In genomic region chr5:135782901-135783300, GRCm38 (mm10) we compare ENCODE assay signal across 28 mouse cellular contexts. TPM values are rescaled to one million over a fixed set of nuclear protein-coding genes. Genes with fewer than 3 reads are reported as not detected.
DNase-seq lines count a peak whose midpoint lies in the region; ATAC-seq and TF ChIP-seq lines count a peak whose summit lies in the region.
"Had no signal": no experiment of that assay in that cellular context is flagged by ENCODE, and none has a peak within 500 bp of the region (broad histone marks: within the 10 kb centered on the region; RNA-seq: fewer than 3 reads in every experiment).

No protein-coding gene starts in this region.

- TF ChIP-seq CTCF in heart, adult 2 months (IDR thresholded peaks at IDR 0.05), result no peak
- no peak for TF ChIP-seq CTCF in kidney, adult 2 months (conservative IDR thresholded peaks at IDR 0.05; ENCODE audit: insufficient read depth, insufficient read length, low read depth, low read length)

- no peaks in the 10 kb centered on the region for H3K27me3 ChIP-seq in heart, adult 2 months (ENCODE audit: control insufficient read depth, insufficient read depth, low read length)
- H3K27me3 ChIP-seq in kidney, adult 2 months (replicated peaks; ENCODE audit: control insufficient read depth, insufficient read depth, low read length), result no peaks in the 10 kb centered on the region
- H3K27me3 ChIP-seq in midbrain, embryonic 11.5 days (ENCODE audit: control insufficient read depth, insufficient read depth, low read length), result no peaks in the 10 kb centered on the region
- no peaks in the 10 kb centered on the region for H3K27me3 ChIP-seq in midbrain, embryonic 14.5 days (ENCODE audit: control insufficient read depth, insufficient read depth, low read length)
- H3K27me3 ChIP-seq: CH12.LX; forebrain, embryonic 13.5 days; heart, embryonic 12.5 days; hindbrain, embryonic 12.5 days; hindbrain, embryonic 15.5 days; Patski had no signal

- H3K4me1 ChIP-seq in heart, adult 2 months (ENCODE audit: control insufficient read depth, insufficient read depth, low read length), result peaks cover 5% of the 10 kb centered on the region
- H3K4me1 ChIP-seq in kidney, adult 2 months (ENCODE audit: control insufficient read depth, insufficient read depth, low read length), result peaks cover 6% of the 10 kb centered on the region; the same call in 1 of the 2 replicates
- H3K4me1 ChIP-seq in midbrain, embryonic 11.5 days (ENCODE audit: control insufficient read depth, insufficient read depth, low read length), result peaks cover 12% of the 10 kb centered on the region
- H3K4me1 ChIP-seq in midbrain, embryonic 14.5 days (ENCODE audit: control insufficient read depth, insufficient read depth, low read length), result peaks cover 12% of the 10 kb centered on the region

- H3K4me3 ChIP-seq in heart, adult 2 months, result no peak overlapping the region
- H3K4me3 ChIP-seq in kidney, adult 2 months (ENCODE audit: insufficient read depth, low read depth, low read length), result no peak overlapping the region
- no peak overlapping the region for H3K4me3 ChIP-seq in midbrain, embryonic 11.5 days (ENCODE audit: low read depth, low read length)
- no peak overlapping the region for H3K4me3 ChIP-seq in midbrain, embryonic 14.5 days (replicated peaks; ENCODE audit: low read depth, low read length)
- H3K4me3 ChIP-seq: forebrain, embryonic 10.5 days; forebrain, embryonic 13.5 days; heart, embryonic 12.5 days; hindbrain, embryonic 12.5 days; hindbrain, embryonic 15.5 days had no signal

- TF ChIP-seq EP300 in heart, adult 2 months (IDR thresholded peaks at IDR 0.05; ENCODE audit: insufficient read depth, low read depth, low read length), result 0 out of 2 replicates have a peak, but pooled peaks have one; percentile 3

- no peak overlapping the region for H3K27ac ChIP-seq in heart, adult 2 months
- no peak overlapping the region for H3K27ac ChIP-seq in kidney, adult 2 months (ENCODE audit: insufficient read depth, low read depth, low read length)
- no peak overlapping the region for H3K27ac ChIP-seq in midbrain, embryonic 11.5 days (ENCODE audit: low read depth, low read length)
- no peak overlapping the region for H3K27ac ChIP-seq in midbrain, embryonic 14.5 days (replicated peaks; ENCODE audit: low read depth, low read length)
- H3K27ac ChIP-seq: forebrain, embryonic 10.5 days; forebrain, embryonic 13.5 days; hindbrain, embryonic 12.5 days; hindbrain, embryonic 15.5 days had no signal

- peaks cover 2% of the 10 kb centered on the region; the same call in 1 of the 2 replicates for H3K79me2 ChIP-seq in heart, adult 2 months (replicated peaks; ENCODE audit: control insufficient read depth, insufficient read depth, low read length)

- H3K4me2 ChIP-seq in midbrain, embryonic 11.5 days, result no peak overlapping the region
- H3K4me2 ChIP-seq in midbrain, embryonic 14.5 days (ENCODE audit: low read length), result no peak overlapping the region
- H3K4me2 ChIP-seq: forebrain, embryonic 13.5 days; heart, embryonic 12.5 days; hindbrain, embryonic 12.5 days; hindbrain, embryonic 15.5 days had no signal

- intact Hi-C loops in heart, adult 2 months (cut with DNase I), result no loop called here

- no peak for ATAC-seq in midbrain, embryonic 11.5 days (ENCODE audit: low FRiP score)
- no peak for ATAC-seq in midbrain, embryonic 14.5 days (ENCODE audit: low FRiP score, low TSS enrichment)
- ATAC-seq: forebrain, embryonic 13.5 days; forebrain, embryonic 16.5 days; Patski had no signal

- peaks cover 8% of the 10 kb centered on the region; the same call in 1 of the 2 replicates for H3K36me3 ChIP-seq in heart, adult 2 months (ENCODE audit: control insufficient read depth, insufficient read depth, low read length)
- peaks cover 10% of the 10 kb centered on the region for H3K36me3 ChIP-seq in kidney, adult 2 months (ENCODE audit: control insufficient read depth, insufficient read depth, low read length)
- H3K36me3 ChIP-seq in midbrain, embryonic 11.5 days (ENCODE audit: control insufficient read depth, insufficient read depth, low read length), result peaks cover 34% of the 10 kb centered on the region
- H3K36me3 ChIP-seq in midbrain, embryonic 14.5 days (ENCODE audit: control insufficient read depth, insufficient read depth, low read length), result peaks cover 62% of the 10 kb centered on the region

- H3K9ac ChIP-seq in heart, adult 2 months (ENCODE audit: low read depth, low read length), result no peak overlapping the region
- H3K9ac ChIP-seq in midbrain, embryonic 11.5 days (ENCODE audit: low read length), result no peak overlapping the region
- H3K9ac ChIP-seq in midbrain, embryonic 14.5 days (replicated peaks; ENCODE audit: low read length), result no peak overlapping the region
- H3K9ac ChIP-seq: forebrain, embryonic 13.5 days; heart, embryonic 12.5 days; hindbrain, embryonic 12.5 days; hindbrain, embryonic 15.5 days had no signal

- no peak for TF ChIP-seq POLR2A in heart, adult 2 months (IDR thresholded peaks at IDR 0.05; ENCODE audit: insufficient read depth, low read depth, low read length)
- TF ChIP-seq POLR2A in kidney, adult 2 months (IDR thresholded peaks at IDR 0.05; ENCODE audit: low read depth, low read length), result no peak

- no peaks in the 10 kb centered on the region for H3K9me3 ChIP-seq in midbrain, embryonic 11.5 days (ENCODE audit: control insufficient read depth, low read length)
- no peaks in the 10 kb centered on the region for H3K9me3 ChIP-seq in midbrain, embryonic 14.5 days (ENCODE audit: control insufficient read depth, low read length)
- H3K9me3 ChIP-seq: forebrain, embryonic 10.5 days; forebrain, embryonic 13.5 days; G1E; heart, embryonic 12.5 days; hindbrain, embryonic 12.5 days; hindbrain, embryonic 15.5 days had no signal

- WGBS in heart, adult 2 months, result 55% methylated on average over 4 of the region's 4 CpGs
- WGBS in kidney, adult 2 months, result 67% methylated on average over 4 of the region's 4 CpGs
- WGBS in midbrain, embryonic 11.5 days, result 99% methylated on average over 4 of the region's 4 CpGs
- 98% methylated on average over 4 of the region's 4 CpGs for WGBS in midbrain, embryonic 14.5 days

- no peak for DNase-seq in heart, adult 2 months
- no peak for DNase-seq in heart, adult 9 months (ENCODE audit: low spot score in 2 of 2)
- peak; percentile 29 for DNase-seq in kidney, adult 2 months
- DNase-seq in kidney, postnatal 4 days, result no peak
- peak; percentile 66 for DNase-seq in midbrain, embryonic 11.5 days (ENCODE audit: low spot score, missing footprints)
- DNase-seq in midbrain, embryonic 14.5 days, result no peak
- DNase-seq in thymus, postnatal 10 days (ENCODE audit: low spot score in 2 of 2), result no peak
- DNase-seq: adrenal gland, postnatal 10 days; adrenal gland, postnatal 36 days; cerebellum, adult 18-20 months; cerebellum, adult 9-10 months; cerebellum, postnatal 14 days; gastrocnemius, postnatal 10 days; gastrocnemius, postnatal 36 days had no signal

RNA-seq across cellular contexts. Expression of gene Mdh2, which starts 4.6 kb away (rescaled TPM):
- total RNA-seq in heart, adult 2 months (2021), result 1,000 to 10,000 TPM; 1,645 to 1,928 TPM
- polyA plus RNA-seq in heart, adult 2 months (2012; rRNA removed), result 2,909 and 3,459 TPM in 2 replicates
- 1,141 and 1,152 TPM in 2 replicates for polyA plus RNA-seq in kidney, adult 2 months (2012; rRNA removed)
- polyA plus RNA-seq in midbrain, embryonic 11.5 days (2014; fragmentation: Nextera tagmentation; extraction: Ambion mirVana), result 562 and 580 TPM in 2 replicates
- 573 and 587 TPM in 2 replicates for polyA plus RNA-seq in midbrain, embryonic 14.5 days (2014; fragmentation: Nextera tagmentation; extraction: Ambion mirVana)

RNA-seq across cellular contexts. Expression of gene Styxl1, which starts 4.7 kb away (rescaled TPM):
- total RNA-seq in heart, adult 2 months (2021), result not detected
- polyA plus RNA-seq in heart, adult 2 months (2012; rRNA removed), result 0.20 TPM in 1 of 2 replicates, not detected in the other
- polyA plus RNA-seq in kidney, adult 2 months (2012; rRNA removed), result 0.38 and 0.67 TPM in 2 replicates
- not detected in 2 replicates for polyA plus RNA-seq in midbrain, embryonic 11.5 days (2014; fragmentation: Nextera tagmentation; extraction: Ambion mirVana)
- polyA plus RNA-seq in midbrain, embryonic 14.5 days (2014; fragmentation: Nextera tagmentation; extraction: Ambion mirVana), result 0.23 and 0.63 TPM in 2 replicates
- total RNA-seq: CH12.LX; gastrocnemius, adult 18-20 months; gastrocnemius, postnatal 10 days; gastrocnemius, postnatal 36 days; heart, adult 8-10 months; heart, postnatal 25 days; hematopoietic stem cell, adult 5-6 weeks had no signal
- polyA plus RNA-seq: G1E; heart, embryonic 12.5 days; hindbrain, embryonic 12.5 days had no signal

RNA-seq across cellular contexts. Expression of gene Srrm3, which starts 23.8 kb away (rescaled TPM):
- total RNA-seq in heart, adult 2 months (2021), result not detected
- not detected in 2 replicates for polyA plus RNA-seq in heart, adult 2 months (2012; rRNA removed)
- polyA plus RNA-seq in kidney, adult 2 months (2012; rRNA removed), result 0.03 and 0.16 TPM in 2 replicates
- polyA plus RNA-seq in midbrain, embryonic 11.5 days (2014; fragmentation: Nextera tagmentation; extraction: Ambion mirVana), result 19.0 and 20.7 TPM in 2 replicates
- 59.8 and 66.2 TPM in 2 replicates for polyA plus RNA-seq in midbrain, embryonic 14.5 days (2014; fragmentation: Nextera tagmentation; extraction: Ambion mirVana)
- total RNA-seq: CH12.LX; gastrocnemius, adult 18-20 months; gastrocnemius, postnatal 36 days; granulocyte monocyte progenitor cell, adult 5-6 weeks; heart, adult 8-10 months; heart, postnatal 25 days; hematopoietic stem cell, adult 5-6 weeks had no signal
- polyA plus RNA-seq: G1E had no signal

RNA-seq across cellular contexts. Expression of gene Tmem120a, which starts 38.7 kb away (rescaled TPM):
- 10 to 100 TPM; 13.6 to 19.3 TPM for total RNA-seq in heart, adult 2 months (2021)
- 18.5 and 27.3 TPM in 2 replicates for polyA plus RNA-seq in heart, adult 2 months (2012; rRNA removed)
- polyA plus RNA-seq in kidney, adult 2 months (2012; rRNA removed), result 91.3 and 96.7 TPM in 2 replicates
- 57.5 and 59.9 TPM in 2 replicates for polyA plus RNA-seq in midbrain, embryonic 11.5 days (2014; fragmentation: Nextera tagmentation; extraction: Ambion mirVana)
- polyA plus RNA-seq in midbrain, embryonic 14.5 days (2014; fragmentation: Nextera tagmentation; extraction: Ambion mirVana), result 76.8 and 79.8 TPM in 2 replicates

Comparison
In these comparisons a context has a peak if more than half of its experiments do, and no peak if none do; other contexts are left out.
1. DNase-seq: peak in kidney, adult 2 months (single experiment) and midbrain, embryonic 11.5 days (single experiment); none in heart, adult 2 months (0 of 2), heart, adult 9 months (0 of 2), kidney, postnatal 4 days (0 of 2), midbrain, embryonic 14.5 days (single experiment) and thymus, postnatal 10 days (0 of 2).
2. RNA of gene Srrm3, which starts 23.8 kb away (polyA plus RNA-seq): 59.8 to 66.2 TPM in midbrain, embryonic 14.5 days and 19.0 to 20.7 TPM in midbrain, embryonic 11.5 days; 0.03 to 0.16 TPM in kidney, adult 2 months and not detected in heart, adult 2 months; every median in the first group is over 10 times any median in the second.